Mouse (Mus musculus) lung, postnatal 0 days (tissue): ENCODE results near the gene Cyth1.

ENCODE experiments used
- CTCF ChIP-seq: IDR thresholded peaks from 2 replicates; pipeline ENCODE4 v1.5.1; 2016; ENCODE audit warnings: antibody characterized with exemption, mild to moderate bottlenecking
- EP300 ChIP-seq: IDR thresholded peaks from 2 replicates; pipeline ENCODE4 v1.6.1; 2016; ENCODE audit warnings: antibody characterized with exemption, mild to moderate bottlenecking, control low read depth

GRCm38 (mm10) chr11:118164566-118164965 lies 83.8 kb downstream of the Cyth1 start:
- TF ChIP-seq CTCF (no peak), EP300 (no peak)
